8 mouse cellular contexts compared by ENCODE assay signal in the genomic region with DNA sequence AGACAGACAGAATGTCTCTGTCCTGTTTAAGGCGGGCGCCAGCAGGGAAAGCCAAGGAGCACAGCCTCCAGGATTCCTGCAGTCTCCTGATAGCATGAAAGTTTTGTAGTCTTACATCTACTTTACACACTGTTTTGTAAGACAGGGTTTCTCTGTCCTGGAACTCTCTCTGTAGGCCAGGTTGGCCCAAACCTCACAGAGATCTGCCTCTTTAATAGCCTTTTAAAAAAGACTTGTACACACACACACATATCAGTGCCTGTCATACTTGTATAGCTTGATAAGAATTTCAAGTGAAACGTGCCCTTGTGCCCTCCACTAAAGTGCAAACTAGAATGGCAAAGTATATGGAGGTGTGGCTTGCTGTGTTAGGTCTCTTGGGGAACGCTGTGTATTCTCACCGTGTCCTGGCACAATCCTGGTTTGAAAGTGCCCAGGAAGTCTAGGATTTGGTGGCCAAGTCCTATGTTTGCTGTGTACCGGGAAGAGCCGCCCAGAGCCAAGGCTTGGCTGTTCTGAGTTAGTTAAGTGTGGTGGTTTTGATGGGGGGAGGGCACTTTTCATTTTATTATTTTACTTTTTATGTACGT. TPM values are rescaled to one million over a fixed set of nuclear protein-coding genes. Genes with fewer than 3 reads are reported as not detected.
DNase-seq lines count a peak whose midpoint lies in the region; ATAC-seq and TF ChIP-seq lines count a peak whose summit lies in the region.

No protein-coding gene starts in this region.

- peak overlapping the region; percentile 74 for H3K9ac ChIP-seq in hindbrain, embryonic 16.5 days (ENCODE audit: low read depth, low read length)

- TF ChIP-seq POLR2A in bone marrow macrophage, adult 2 months (IDR thresholded peaks at IDR 0.05; ENCODE audit: borderline replicate concordance, low read depth, low read length) = no peak

- H3K4me1 ChIP-seq in heart, embryonic 10.5 days = peaks cover 76% of the 10 kb centered on the region
- H3K4me1 ChIP-seq in bone marrow macrophage, adult 2 months (ENCODE audit: control insufficient read depth, insufficient read depth, low read length) = peaks cover 12% of the 10 kb centered on the region
- H3K4me1 ChIP-seq in hindbrain, embryonic 16.5 days (ENCODE audit: control insufficient read depth, insufficient read depth, low read depth, low read length) = peaks cover 29% of the 10 kb centered on the region
- H3K4me1 ChIP-seq in midbrain, embryonic 10.5 days = peaks cover 56% of the 10 kb centered on the region

- peak overlapping the region; percentile 99 for H3K4me2 ChIP-seq in hindbrain, embryonic 16.5 days (ENCODE audit: low read length)

- H3K4me3 ChIP-seq in heart, embryonic 10.5 days = peak overlapping the region; percentile 96
- peak overlapping the region; percentile 83 for H3K4me3 ChIP-seq in bone marrow macrophage, adult 2 months (ENCODE audit: insufficient read depth, low read length)
- H3K4me3 ChIP-seq in hindbrain, embryonic 16.5 days (ENCODE audit: low read length) = peak overlapping the region; percentile 78
- H3K4me3 ChIP-seq in midbrain, embryonic 10.5 days = peak overlapping the region; percentile 88

- no peak for ATAC-seq in hindbrain, embryonic 16.5 days

- peaks cover 48% of the 10 kb centered on the region for H3K36me3 ChIP-seq in heart, embryonic 10.5 days
- H3K36me3 ChIP-seq in hindbrain, embryonic 16.5 days (ENCODE audit: control insufficient read depth, insufficient read depth, low read length) = peaks cover 11% of the 10 kb centered on the region; the same call in 1 of the 2 replicates
- peaks cover 48% of the 10 kb centered on the region for H3K36me3 ChIP-seq in midbrain, embryonic 10.5 days

- no peak for DNase-seq in heart, embryonic 10.5 days (ENCODE audit: low spot score)
- DNase-seq in heart, postnatal 14 days = no peak
- no peak for DNase-seq in midbrain, embryonic 10.5 days (ENCODE audit: low spot score)
- no peak for DNase-seq in spleen, postnatal 4 days (ENCODE audit: low spot score in 2 of 2)
- DNase-seq in MN1 (ENCODE audit: low spot score) = no peak
- DNase-seq in layer of hippocampus, postnatal 25 days (ENCODE audit: extremely low spot score in 1 of 2, low spot score in 1 of 2) = no peak

- H3K9me3 ChIP-seq in heart, embryonic 10.5 days = no peaks in the 10 kb centered on the region
- H3K9me3 ChIP-seq in hindbrain, embryonic 16.5 days (ENCODE audit: control insufficient read depth, low read length) = no peaks in the 10 kb centered on the region
- H3K9me3 ChIP-seq in midbrain, embryonic 10.5 days (replicated peaks) = no peaks in the 10 kb centered on the region

- H3K27me3 ChIP-seq in heart, embryonic 10.5 days (ENCODE audit: insufficient read depth, poor library complexity, severe bottlenecking) = no peaks in the 10 kb centered on the region
- peaks cover 7% of the 10 kb centered on the region for H3K27me3 ChIP-seq in hindbrain, embryonic 16.5 days (replicated peaks; ENCODE audit: control insufficient read depth, insufficient read depth, low read length)
- peaks cover 39% of the 10 kb centered on the region for H3K27me3 ChIP-seq in midbrain, embryonic 10.5 days (ENCODE audit: low read depth, poor library complexity, severe bottlenecking)

- no peak for TF ChIP-seq CTCF in bone marrow macrophage, adult 2 months (IDR thresholded peaks at IDR 0.05; ENCODE audit: low read depth, low read length)

- intact Hi-C loops in heart, postnatal 14 days (cut with DNase I) = no loop called here

- 57% methylated on average over 8 of the region's 8 CpGs for WGBS in heart, embryonic 10.5 days
- 81% methylated on average over 8 of the region's 8 CpGs for WGBS in hindbrain, embryonic 16.5 days
- 84% methylated on average over 8 of the region's 8 CpGs for WGBS in midbrain, embryonic 10.5 days

- peak overlapping the region; percentile 95 for H3K27ac ChIP-seq in heart, embryonic 10.5 days
- 0 out of 2 replicates have a peak overlapping the region, but pooled peaks have one; percentile 19 for H3K27ac ChIP-seq in bone marrow macrophage, adult 2 months (ENCODE audit: insufficient read depth, low read depth, low read length)
- no peak overlapping the region for H3K27ac ChIP-seq in hindbrain, embryonic 16.5 days (ENCODE audit: low read depth, low read length)
- H3K27ac ChIP-seq in midbrain, embryonic 10.5 days (replicated peaks) = no peak overlapping the region

RNA-seq across cellular contexts. Expression of a gene that starts 2.7 kb away (rescaled TPM):
- polyA plus RNA-seq in heart, embryonic 10.5 days (2016; fragmentation: Nextera tagmentation; extraction: Ambion mirVana) = 28.4 and 42.2 TPM in 2 replicates
- total RNA-seq in heart, postnatal 14 days (2021) = 10 to 100 TPM; 53.0 to 56.9 TPM
- 11.7 and 13.3 TPM in 2 replicates for polyA plus RNA-seq in bone marrow macrophage, adult 2 months (2012; ENCODE audit: insufficient read depth, insufficient read length, missing spikeins)
- polyA plus RNA-seq in hindbrain, embryonic 16.5 days (2015; fragmentation: Nextera tagmentation; extraction: Ambion mirVana) = 4.7 and 5.0 TPM in 2 replicates
- polyA plus RNA-seq in midbrain, embryonic 10.5 days (2016; fragmentation: Nextera tagmentation; extraction: Ambion mirVana) = 6.9 and 8.5 TPM in 2 replicates
- total RNA-seq in layer of hippocampus, postnatal 25 days (2021) = 10 to 100 TPM; 19.1 to 20.7 TPM

RNA-seq across cellular contexts. Expression of a gene that starts 15.2 kb away (rescaled TPM):
- polyA plus RNA-seq in heart, embryonic 10.5 days (2016; fragmentation: Nextera tagmentation; extraction: Ambion mirVana) = 22.9 and 26.2 TPM in 2 replicates
- 1 to 10 TPM; 7.6 to 8.5 TPM for total RNA-seq in heart, postnatal 14 days (2021)
- polyA plus RNA-seq in bone marrow macrophage, adult 2 months (2012; ENCODE audit: insufficient read depth, insufficient read length, missing spikeins) = 10.1 and 11.0 TPM in 2 replicates
- polyA plus RNA-seq in hindbrain, embryonic 16.5 days (2015; fragmentation: Nextera tagmentation; extraction: Ambion mirVana) = 21.3 and 24.8 TPM in 2 replicates
- 23.9 and 30.4 TPM in 2 replicates for polyA plus RNA-seq in midbrain, embryonic 10.5 days (2016; fragmentation: Nextera tagmentation; extraction: Ambion mirVana)
- 10 to 100 TPM; 11.7 to 12.5 TPM for total RNA-seq in layer of hippocampus, postnatal 25 days (2021)

RNA-seq across cellular contexts. Expression of a gene that starts 16.2 kb away (rescaled TPM):
- 16.6 and 21.0 TPM in 2 replicates for polyA plus RNA-seq in heart, embryonic 10.5 days (2016; fragmentation: Nextera tagmentation; extraction: Ambion mirVana)
- total RNA-seq in heart, postnatal 14 days (2021) = 1 to 10 TPM; 4.7 to 7.5 TPM
- polyA plus RNA-seq in bone marrow macrophage, adult 2 months (2012; ENCODE audit: insufficient read depth, insufficient read length, missing spikeins) = 7.5 and 11.4 TPM in 2 replicates
- 18.1 and 20.9 TPM in 2 replicates for polyA plus RNA-seq in hindbrain, embryonic 16.5 days (2015; fragmentation: Nextera tagmentation; extraction: Ambion mirVana)
- 18.7 and 25.6 TPM in 2 replicates for polyA plus RNA-seq in midbrain, embryonic 10.5 days (2016; fragmentation: Nextera tagmentation; extraction: Ambion mirVana)
- total RNA-seq in layer of hippocampus, postnatal 25 days (2021) = 10 to 100 TPM; 11.0 to 15.8 TPM

RNA-seq across cellular contexts. Expression of a gene that starts 22.5 kb away (rescaled TPM):
- polyA plus RNA-seq in heart, embryonic 10.5 days (2016; fragmentation: Nextera tagmentation; extraction: Ambion mirVana) = 29.3 and 30.1 TPM in 2 replicates
- total RNA-seq in heart, postnatal 14 days (2021) = 10 to 100 TPM; 13.9 to 14.5 TPM
- 29.8 and 33.7 TPM in 2 replicates for polyA plus RNA-seq in bone marrow macrophage, adult 2 months (2012; ENCODE audit: insufficient read depth, insufficient read length, missing spikeins)
- 35.4 and 35.7 TPM in 2 replicates for polyA plus RNA-seq in hindbrain, embryonic 16.5 days (2015; fragmentation: Nextera tagmentation; extraction: Ambion mirVana)
- polyA plus RNA-seq in midbrain, embryonic 10.5 days (2016; fragmentation: Nextera tagmentation; extraction: Ambion mirVana) = 32.1 and 36.2 TPM in 2 replicates
- total RNA-seq in layer of hippocampus, postnatal 25 days (2021) = 10 to 100 TPM; 24.3 to 25.5 TPM

RNA-seq across cellular contexts. Expression of a gene that starts 27.1 kb away (rescaled TPM):
- polyA plus RNA-seq in heart, embryonic 10.5 days (2016; fragmentation: Nextera tagmentation; extraction: Ambion mirVana) = 0.11 and 0.19 TPM in 2 replicates
- total RNA-seq in heart, postnatal 14 days (2021) = under 1 TPM in 1 of 2 experiments, not detected in 1; 0.07 TPM
- not detected in 2 replicates for polyA plus RNA-seq in bone marrow macrophage, adult 2 months (2012; ENCODE audit: insufficient read depth, insufficient read length, missing spikeins)
- 1.9 and 2.0 TPM in 2 replicates for polyA plus RNA-seq in hindbrain, embryonic 16.5 days (2015; fragmentation: Nextera tagmentation; extraction: Ambion mirVana)
- polyA plus RNA-seq in midbrain, embryonic 10.5 days (2016; fragmentation: Nextera tagmentation; extraction: Ambion mirVana) = 0.73 and 0.75 TPM in 2 replicates
- under 1 TPM; 0.49 to 0.54 TPM for total RNA-seq in layer of hippocampus, postnatal 25 days (2021)

Comparison
In these comparisons a context has a peak if more than half of its experiments do, and no peak if none do; other contexts are left out.
1. H3K27ac ChIP-seq: peak in heart, embryonic 10.5 days (single experiment) and bone marrow macrophage, adult 2 months (single experiment); none in hindbrain, embryonic 16.5 days (single experiment) and midbrain, embryonic 10.5 days (single experiment).
2. Peak in every context shown above with its lines, with median percentiles within 50 percentile points of each other: H3K4me3 ChIP-seq.